ENCODE assay signal across 27 mouse cellular contexts in the genomic region with DNA sequence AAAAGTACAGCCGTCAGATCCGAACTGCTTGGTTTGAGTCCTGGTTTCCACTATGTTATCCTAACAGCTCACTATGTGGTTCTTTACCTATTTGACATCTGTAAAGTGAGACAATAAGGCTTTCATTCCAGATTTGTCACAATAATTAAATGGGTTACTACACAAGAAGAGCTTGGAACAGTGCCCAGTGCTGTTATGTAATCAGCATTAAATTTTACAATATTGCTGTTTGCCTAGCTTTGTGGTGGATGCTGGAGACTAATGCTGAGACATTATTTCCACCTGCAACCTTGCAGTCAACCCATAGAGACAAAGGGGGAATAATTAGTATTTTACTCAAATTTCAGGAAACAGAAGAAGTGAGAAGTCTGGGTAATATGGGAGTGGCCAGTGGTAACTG. TPM values are rescaled to one million over a fixed set of nuclear protein-coding genes. Genes with fewer than 3 reads are reported as not detected.
DNase-seq lines count a peak whose midpoint lies in the region; ATAC-seq lines count a peak whose summit lies in the region.
"Had no signal": no experiment of that assay in that cellular context is flagged by ENCODE, and none has a peak within 500 bp of the region (broad histone marks: within the 10 kb centered on the region; RNA-seq: fewer than 3 reads in every experiment).

No protein-coding gene starts in this region.

- no peaks in the 10 kb centered on the region for H3K9me3 ChIP-seq in forebrain, embryonic 15.5 days
- H3K9me3 ChIP-seq: embryonic facial prominence, embryonic 13.5 days; heart, embryonic 15.5 days; hindbrain, embryonic 15.5 days; limb, embryonic 15.5 days; liver, embryonic 15.5 days; midbrain, embryonic 12.5 days; neural tube, embryonic 13.5 days had no signal

- 66% methylated on average over 2 of the region's 2 CpGs for WGBS in forebrain, embryonic 15.5 days

- peaks cover 2% of the 10 kb centered on the region; the same call in 1 of the 2 replicates for H3K4me1 ChIP-seq in forebrain, embryonic 15.5 days
- H3K4me1 ChIP-seq: midbrain, embryonic 12.5 days had no signal

- DNase-seq in adrenal gland, adult 2 months: peak; percentile 40
- no peak for DNase-seq in adrenal gland, adult 8-10 months
- DNase-seq in kidney, postnatal 36 days: peak; percentile 25 to 26
- no peak for DNase-seq in kidney, adult 8-10 months
- DNase-seq in lung, postnatal 36 days: peak; percentile 61
- no peak for DNase-seq in lung, postnatal 4 days
- DNase-seq in right cerebral cortex, postnatal 14 days: no peak
- DNase-seq: cerebellum, adult 8-10 months; gastrocnemius, postnatal 25 days; heart, postnatal 4 days; kidney, adult 11 months; kidney, postnatal 4 days; spleen, adult 18-20 months; thymus, postnatal 36 days had no signal

- no peak overlapping the region for H3K4me3 ChIP-seq in forebrain, embryonic 15.5 days
- H3K4me3 ChIP-seq: embryonic facial prominence, embryonic 13.5 days; heart, embryonic 15.5 days; hindbrain, embryonic 15.5 days; limb, embryonic 15.5 days; liver, embryonic 15.5 days; midbrain, embryonic 12.5 days; neural tube, embryonic 13.5 days had no signal

- H3K4me2 ChIP-seq in forebrain, embryonic 15.5 days (replicated peaks): no peak overlapping the region
- H3K4me2 ChIP-seq: embryonic facial prominence, embryonic 13.5 days; heart, embryonic 15.5 days; hindbrain, embryonic 15.5 days; limb, embryonic 15.5 days; liver, embryonic 15.5 days; midbrain, embryonic 12.5 days; neural tube, embryonic 13.5 days had no signal

- no peak overlapping the region for H3K27ac ChIP-seq in forebrain, embryonic 15.5 days (replicated peaks)
- H3K27ac ChIP-seq: embryonic facial prominence, embryonic 13.5 days; heart, embryonic 15.5 days; hindbrain, embryonic 15.5 days; limb, embryonic 15.5 days; liver, embryonic 15.5 days; midbrain, embryonic 12.5 days; neural tube, embryonic 13.5 days had no signal

- H3K9ac ChIP-seq in forebrain, embryonic 15.5 days (replicated peaks): no peak overlapping the region
- H3K9ac ChIP-seq: embryonic facial prominence, embryonic 13.5 days; heart, embryonic 15.5 days; hindbrain, embryonic 15.5 days; limb, embryonic 15.5 days; liver, embryonic 15.5 days; midbrain, embryonic 12.5 days; neural tube, embryonic 13.5 days had no signal

- ATAC-seq in forebrain, embryonic 15.5 days (replicated peaks): no peak
- ATAC-seq: CD4-positive, CD25-positive, alpha-beta regulatory T cell, adult 4 months; forebrain, embryonic 16.5 days had no signal

- no peaks in the 10 kb centered on the region for H3K27me3 ChIP-seq in forebrain, embryonic 15.5 days
- H3K27me3 ChIP-seq: embryonic facial prominence, embryonic 13.5 days; heart, embryonic 15.5 days; hindbrain, embryonic 15.5 days; limb, embryonic 15.5 days; midbrain, embryonic 12.5 days; neural tube, embryonic 13.5 days had no signal

- no peaks in the 10 kb centered on the region for H3K36me3 ChIP-seq in forebrain, embryonic 15.5 days
- H3K36me3 ChIP-seq: embryonic facial prominence, embryonic 13.5 days; heart, embryonic 15.5 days; hindbrain, embryonic 15.5 days; limb, embryonic 15.5 days; liver, embryonic 15.5 days; midbrain, embryonic 12.5 days; neural tube, embryonic 13.5 days had no signal

RNA-seq across cellular contexts. Expression of a gene that starts 5.1 kb away (rescaled TPM):
- 100 to 1,000 TPM; 131 to 211 TPM for total RNA-seq in adrenal gland, adult 2 months (2021)
- polyA plus RNA-seq in adrenal gland, adult 2 months (2012; rRNA removed): 122 and 133 TPM in 2 replicates
- total RNA-seq in adrenal gland, adult 8-10 months (2022): 100 to 1,000 TPM; 108 to 165 (median 135) TPM
- 248 and 258 TPM in 2 replicates for polyA plus RNA-seq in forebrain, embryonic 15.5 days (2015; fragmentation: Nextera tagmentation; extraction: Ambion mirVana)

RNA-seq across cellular contexts. Expression of a gene that starts 23.5 kb away (rescaled TPM):
- 10 to 100 TPM; 12.8 to 40.9 TPM for total RNA-seq in adrenal gland, adult 2 months (2021)
- polyA plus RNA-seq in adrenal gland, adult 2 months (2012; rRNA removed): 0.19 and 0.61 TPM in 2 replicates
- total RNA-seq in adrenal gland, adult 8-10 months (2022): 10 to 100 TPM in 2 of 4 experiments, 1 to 10 TPM in 2; 9.2 to 45.4 (median 18.7) TPM
- polyA plus RNA-seq in forebrain, embryonic 15.5 days (2015; fragmentation: Nextera tagmentation; extraction: Ambion mirVana): 0.15 TPM in 1 of 2 replicates, not detected in the other
- total RNA-seq: gastrocnemius, postnatal 25 days; layer of hippocampus, postnatal 25 days had no signal
- polyA plus RNA-seq: CD4-positive, CD25-positive, alpha-beta regulatory T cell, adult 4 months; cortical plate, adult 2 months; embryonic facial prominence, embryonic 13.5 days; heart, embryonic 15.5 days; liver, embryonic 15.5 days; neural tube, embryonic 13.5 days; stomach, embryonic 14.5 days had no signal

Comparison
In these comparisons a context has a peak if more than half of its experiments do, and no peak if none do; other contexts are left out.
1. DNase-seq: peak in adrenal gland, adult 2 months (single experiment), kidney, postnatal 36 days (2 of 2) and lung, postnatal 36 days (single experiment); none in adrenal gland, adult 8-10 months (single experiment), kidney, adult 8-10 months (0 of 2), lung, postnatal 4 days (0 of 2) and right cerebral cortex, postnatal 14 days (single experiment).